Mouse (Mus musculus): Measurements from ENCODE around the gene L3mbtl1. TPM values are rescaled to one million over a fixed set of nuclear protein-coding genes. Genes with fewer than 3 reads are reported as not detected.
"Not testable (repeated sequence)": the region's sequence is repeated elsewhere in the genome, so short reads cannot be mapped to it uniquely, and the experiment has no call there.

Gene L3mbtl1
- total RNA-seq (2014; rRNA removed; ENCODE audit: low replicate concordance) (not detected in 2 replicates), polyA plus RNA-seq (2015; fragmentation: Nextera tagmentation; extraction: Ambion mirVana) (not detected in 2 replicates)

DNA sequence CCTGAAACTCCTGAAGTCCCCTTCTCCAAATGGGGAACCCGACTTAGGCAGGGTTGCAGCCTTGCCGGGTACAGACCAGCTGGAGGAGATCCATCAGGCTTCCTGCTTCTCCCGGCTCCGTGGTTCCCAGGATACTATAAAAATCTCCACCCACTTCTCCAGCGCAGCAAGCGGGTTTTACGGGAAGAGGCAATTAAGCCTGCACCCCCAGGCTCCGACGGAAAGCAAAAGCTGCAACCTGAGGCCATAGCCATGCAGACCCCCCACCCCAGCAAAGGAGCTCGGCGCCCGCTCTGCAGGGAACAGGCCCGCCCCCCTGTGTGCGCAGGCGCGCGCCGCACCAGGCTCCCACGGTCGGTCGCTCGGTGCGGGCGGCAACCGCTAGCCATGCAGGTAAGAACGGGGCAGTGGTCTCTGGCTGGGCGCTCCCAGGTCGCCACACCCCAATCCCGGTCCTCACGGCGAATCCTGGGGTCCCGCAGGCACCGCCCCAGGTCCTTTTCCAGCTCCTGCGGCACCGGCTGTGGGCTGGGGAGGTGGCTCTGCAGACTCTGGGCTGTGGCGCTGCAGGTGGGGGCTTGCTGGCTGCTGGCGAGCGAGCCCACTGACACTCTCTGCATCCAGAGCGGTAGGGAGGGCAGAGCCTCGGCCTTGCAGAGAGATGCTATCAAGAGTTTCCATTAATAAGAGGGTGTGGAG lies at the start of gene L3mbtl1:
TSS of gene L3mbtl1 (plus strand) at position 325 of the 699 bp plus-strand sequence.
- Histone ChIP-seq H3K27ac (ENCODE audit: low read depth) (no peak within 1 kb of the TSS), H3K9ac (replicated peaks; ENCODE audit: low read depth, low read length) (peak within 1 kb of the TSS; percentile 43), H3K4me3 (ENCODE audit: low read depth, low read length) (peak within 1 kb of the TSS; percentile 62), H3K4me1 (ENCODE audit: control insufficient read depth, insufficient read depth) (peaks cover 5% of the 10 kb centered on the region; the same call in 1 of the 2 replicates), H3K27me3 (ENCODE audit: control insufficient read depth, insufficient read depth, low read length) (0 out of 2 replicates have a peak, but pooled peaks cover 7% of the 10 kb centered on the region), H3K9me3 (replicated peaks; ENCODE audit: control insufficient read depth, low read length) (no peaks in the 10 kb centered on the region), H3K36me3 (replicated peaks; ENCODE audit: control insufficient read depth, insufficient read depth, low read length) (peaks cover 27% of the 10 kb centered on the region), H3K4me2 (ENCODE audit: low read depth, low read length) (peak within 1 kb of the TSS; percentile 99)
- no peak for TF ChIP-seq EP300 (IDR thresholded peaks at IDR 0.05; ENCODE audit: low read depth)
- no peak for TF ChIP-seq CTCF (IDR thresholded peaks at IDR 0.05; ENCODE audit: low read depth)
- DNase-seq (ENCODE audit: low spot score) (no peak), ATAC-seq (ENCODE audit: insufficient read depth, low read depth) (peak; percentile 45; the same call in 1 of the 2 replicates)
- WGBS: under 1% methylated on average over 34 of the region's 40 CpGs

DNA sequence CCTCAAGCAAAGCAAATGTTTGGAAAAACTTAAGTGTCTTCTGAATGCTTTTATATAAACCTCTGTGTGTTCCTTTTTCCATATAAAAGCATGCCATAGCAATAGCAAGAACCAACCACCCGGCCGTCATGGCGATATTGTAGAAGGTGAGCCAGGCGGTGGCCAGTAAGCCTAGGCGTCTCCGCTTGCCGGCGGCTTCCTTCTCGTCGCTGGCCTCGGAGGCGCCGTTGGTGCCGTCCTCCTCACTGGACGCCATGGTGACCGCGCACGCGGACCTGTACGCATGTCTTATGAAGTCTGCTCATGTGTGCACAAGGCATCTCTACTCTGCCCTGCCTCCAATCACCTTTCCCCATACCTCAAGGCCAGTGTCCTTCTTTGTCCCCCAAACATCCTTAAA lies 44.0 kb upstream of the L3mbtl1 start:
- WGBS: 87% methylated on average over 18 of the region's 20 CpGs
- H3K4me1 ChIP-seq (ENCODE audit: control insufficient read depth, insufficient read depth); H3K27ac ChIP-seq (ENCODE audit: low read depth); H3K36me3 ChIP-seq (replicated peaks; ENCODE audit: control insufficient read depth, insufficient read depth, low read length); H3K9ac ChIP-seq (replicated peaks; ENCODE audit: low read depth, low read length); ATAC-seq (ENCODE audit: insufficient read depth, low read depth); H3K4me3 ChIP-seq (ENCODE audit: low read depth, low read length); DNase-seq (ENCODE audit: low spot score); H3K4me2 ChIP-seq (ENCODE audit: low read depth, low read length); H3K9me3 ChIP-seq (replicated peaks; ENCODE audit: control insufficient read depth, low read length); H3K27me3 ChIP-seq (ENCODE audit: control insufficient read depth, insufficient read depth, low read length): not testable (repeated sequence)

DNA sequence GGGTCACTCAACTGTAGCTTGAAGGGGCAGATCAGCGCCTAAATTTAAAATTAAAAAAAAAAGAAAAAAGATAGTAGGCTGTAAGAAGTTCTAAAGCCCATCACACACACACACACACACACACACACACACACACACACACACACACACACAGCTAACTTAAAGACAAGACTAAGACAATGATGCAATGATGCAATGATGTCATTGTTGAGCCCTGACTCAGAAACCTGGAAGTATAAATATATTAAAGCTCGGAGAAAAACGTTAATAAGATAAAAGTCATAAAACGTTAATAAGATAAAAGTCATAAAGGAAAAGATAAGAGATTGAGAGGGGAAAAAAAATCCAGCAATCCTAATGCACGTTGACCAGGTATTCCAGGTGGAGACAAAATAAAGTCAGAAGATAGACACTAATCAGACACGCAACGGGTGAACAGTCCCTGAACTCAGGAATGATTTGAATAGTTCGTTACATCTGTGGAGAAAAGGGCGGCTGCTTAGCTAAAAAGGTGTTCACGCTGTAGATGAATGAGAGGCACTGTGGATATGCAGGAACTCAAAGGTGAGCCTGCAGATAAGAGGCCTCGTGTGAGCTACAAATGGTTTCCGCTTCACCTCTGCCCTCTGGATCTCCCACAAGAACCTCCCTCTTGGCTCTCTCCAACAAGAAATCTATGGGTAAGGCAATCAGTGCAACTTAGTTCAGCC lies 43.2 kb upstream of the L3mbtl1 start:
- Histone ChIP-seq H3K9me3 (replicated peaks; ENCODE audit: control insufficient read depth, low read length) (no peaks in the 10 kb centered on the region), H3K27me3 (ENCODE audit: control insufficient read depth, insufficient read depth, low read length) (no peaks in the 10 kb centered on the region), H3K9ac (replicated peaks; ENCODE audit: low read depth, low read length) (no peak overlapping the region), H3K4me3 (ENCODE audit: low read depth, low read length) (no peak overlapping the region), H3K4me1 (ENCODE audit: control insufficient read depth, insufficient read depth) (no peaks in the 10 kb centered on the region), H3K27ac (ENCODE audit: low read depth) (no peak overlapping the region), H3K36me3 (replicated peaks; ENCODE audit: control insufficient read depth, insufficient read depth, low read length) (no peaks in the 10 kb centered on the region), H3K4me2 (ENCODE audit: low read depth, low read length) (no peak overlapping the region)
- DNase-seq (ENCODE audit: low spot score): no peak
- WGBS: 51% methylated on average over 12 of the region's 12 CpGs
- TF ChIP-seq EP300 (IDR thresholded peaks at IDR 0.05; ENCODE audit: low read depth) (no peak), CTCF (IDR thresholded peaks at IDR 0.05; ENCODE audit: low read depth) (no peak)
- ATAC-seq (ENCODE audit: insufficient read depth, low read depth): no peak

DNA sequence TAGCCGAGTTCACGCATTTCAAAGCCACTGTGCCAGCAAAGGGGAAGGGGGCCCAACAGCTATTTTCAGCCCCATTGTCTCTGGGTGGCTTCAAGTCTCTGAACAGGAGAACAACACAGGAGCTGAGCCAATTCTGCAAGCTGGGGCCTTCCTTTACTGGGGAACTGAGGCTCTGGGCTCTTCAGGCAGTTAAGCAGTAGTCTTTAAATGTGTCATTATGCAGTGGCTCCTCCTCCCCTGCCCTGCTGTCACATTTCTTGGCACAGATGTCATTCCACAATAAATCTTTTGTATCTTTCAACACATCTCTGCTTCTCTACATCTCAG lies 42.7 kb upstream of the L3mbtl1 start:
- Histone ChIP-seq H3K27ac (ENCODE audit: low read depth) (no peak overlapping the region), H3K4me2 (ENCODE audit: low read depth, low read length) (no peak overlapping the region), H3K9me3 (replicated peaks; ENCODE audit: control insufficient read depth, low read length) (no peaks in the 10 kb centered on the region), H3K4me1 (ENCODE audit: control insufficient read depth, insufficient read depth) (no peaks in the 10 kb centered on the region), H3K4me3 (ENCODE audit: low read depth, low read length) (no peak overlapping the region), H3K36me3 (replicated peaks; ENCODE audit: control insufficient read depth, insufficient read depth, low read length) (no peaks in the 10 kb centered on the region), H3K27me3 (ENCODE audit: control insufficient read depth, insufficient read depth, low read length) (no peaks in the 10 kb centered on the region), H3K9ac (replicated peaks; ENCODE audit: low read depth, low read length) (no peak overlapping the region)
- ATAC-seq (ENCODE audit: insufficient read depth, low read depth) (no peak), DNase-seq (ENCODE audit: low spot score) (no peak)
- no peak for TF ChIP-seq CTCF (IDR thresholded peaks at IDR 0.05; ENCODE audit: low read depth)
- TF ChIP-seq EP300 (IDR thresholded peaks at IDR 0.05; ENCODE audit: low read depth): no peak
- 15% methylated on average over 2 of the region's 2 CpGs for WGBS

DNA sequence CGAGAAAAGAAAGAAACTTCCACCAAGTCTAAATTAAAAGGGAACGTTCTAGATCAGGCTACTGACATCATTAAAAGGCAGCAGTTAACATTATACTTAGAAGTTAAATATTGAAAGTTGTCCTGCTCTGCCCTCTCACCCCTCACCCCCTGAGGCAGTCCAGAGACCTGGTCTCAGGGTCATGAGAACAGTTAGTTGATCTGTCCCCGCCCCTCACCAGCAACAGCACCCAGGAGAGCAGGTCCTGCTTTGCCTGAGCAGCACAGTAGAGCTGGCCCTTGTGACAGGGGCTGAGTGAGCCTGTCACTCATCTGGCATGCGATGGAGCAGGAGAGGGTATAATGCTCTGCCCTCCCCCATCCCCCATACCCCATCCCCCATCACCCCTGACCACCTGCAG lies 37.4 kb upstream of the L3mbtl1 start:
- Histone ChIP-seq H3K9ac (replicated peaks; ENCODE audit: low read depth, low read length) (no peak overlapping the region), H3K36me3 (replicated peaks; ENCODE audit: control insufficient read depth, insufficient read depth, low read length) (no peaks in the 10 kb centered on the region), H3K27ac (ENCODE audit: low read depth) (no peak overlapping the region), H3K4me2 (ENCODE audit: low read depth, low read length) (no peak overlapping the region), H3K4me3 (ENCODE audit: low read depth, low read length) (no peak overlapping the region), H3K9me3 (replicated peaks; ENCODE audit: control insufficient read depth, low read length) (no peaks in the 10 kb centered on the region), H3K4me1 (ENCODE audit: control insufficient read depth, insufficient read depth) (no peaks in the 10 kb centered on the region), H3K27me3 (ENCODE audit: control insufficient read depth, insufficient read depth, low read length) (no peaks in the 10 kb centered on the region)
- DNase-seq (ENCODE audit: low spot score) (no peak), ATAC-seq (ENCODE audit: insufficient read depth, low read depth) (no peak)
- WGBS: 59% methylated on average over 4 of the region's 4 CpGs
- no peak for TF ChIP-seq CTCF (IDR thresholded peaks at IDR 0.05; ENCODE audit: low read depth)
- TF ChIP-seq EP300 (IDR thresholded peaks at IDR 0.05; ENCODE audit: low read depth): no peak

Data from heart, postnatal 0 days (tissue).